Mouse (Mus musculus): Measurements from ENCODE around the gene Rpp25l. TPM values are rescaled to one million over a fixed set of nuclear protein-coding genes. Genes with fewer than 3 reads are reported as not detected.
"Not testable (repeated sequence)": the region's sequence is repeated elsewhere in the genome, so short reads cannot be mapped to it uniquely, and the experiment has no call there.

The Rpp25l gene
- polyA plus RNA-seq, 1 experiment from 2014 or later = 68.7 TPM

- H3K4me2 ChIP-seq (ENCODE audit: low read depth, low read length); H3K9ac ChIP-seq (ENCODE audit: low read depth, low read length); H3K36me3 ChIP-seq (ENCODE audit: control insufficient read depth, insufficient read depth, low read length); DNase-seq (ENCODE audit: low spot score); ATAC-seq (ENCODE audit: low read depth); H3K9me3 ChIP-seq (ENCODE audit: control insufficient read depth, low read length); H3K4me1 ChIP-seq (ENCODE audit: control insufficient read depth, insufficient read depth, low read length); H3K27ac ChIP-seq (replicated peaks; ENCODE audit: low read depth, low read length); H3K4me3 ChIP-seq (ENCODE audit: low read depth, low read length); H3K27me3 ChIP-seq (replicated peaks; ENCODE audit: control insufficient read depth, insufficient read depth, low read length): not testable (repeated sequence)
- 3% methylated on average over 24 of the region's 40 CpGs for WGBS
These were observed 16.1 kb downstream of the Rpp25l start, which contains the start of gene Cntfr for GRCm38 (mm10) chr4:41696930-41697841. Gene Cntfr (minus strand): TSS chr4:41697089.

- H3K4me3 ChIP-seq (ENCODE audit: low read depth, low read length); H3K9me3 ChIP-seq (ENCODE audit: control insufficient read depth, low read length); H3K27ac ChIP-seq (replicated peaks; ENCODE audit: low read depth, low read length); H3K36me3 ChIP-seq (ENCODE audit: control insufficient read depth, insufficient read depth, low read length); H3K4me2 ChIP-seq (ENCODE audit: low read depth, low read length); H3K27me3 ChIP-seq (replicated peaks; ENCODE audit: control insufficient read depth, insufficient read depth, low read length); ATAC-seq (ENCODE audit: low read depth); H3K9ac ChIP-seq (ENCODE audit: low read depth, low read length); DNase-seq (ENCODE audit: low spot score); H3K4me1 ChIP-seq (ENCODE audit: control insufficient read depth, insufficient read depth, low read length): not testable (repeated sequence)
- WGBS = 6% methylated on average over 6 of the region's 15 CpGs
These were observed 16.9 kb downstream of the Rpp25l start for GRCm38 (mm10) chr4:41696452-41696851.

- H3K9ac ChIP-seq (ENCODE audit: low read depth, low read length); H3K27ac ChIP-seq (replicated peaks; ENCODE audit: low read depth, low read length); H3K27me3 ChIP-seq (replicated peaks; ENCODE audit: control insufficient read depth, insufficient read depth, low read length); ATAC-seq (ENCODE audit: low read depth); H3K36me3 ChIP-seq (ENCODE audit: control insufficient read depth, insufficient read depth, low read length); H3K9me3 ChIP-seq (ENCODE audit: control insufficient read depth, low read length); H3K4me1 ChIP-seq (ENCODE audit: control insufficient read depth, insufficient read depth, low read length); DNase-seq (ENCODE audit: low spot score): not testable (repeated sequence)
- Histone ChIP-seq H3K4me3 (ENCODE audit: low read depth, low read length) (peak overlapping the region; percentile 22; the same call in 1 of the 2 replicates), H3K4me2 (ENCODE audit: low read depth, low read length) (peak overlapping the region; percentile 34; the same call in 1 of the 2 replicates)
- 0% methylated on average over 5 of the region's 38 CpGs for WGBS
These were observed 17.5 kb downstream of the Rpp25l start for GRCm38 (mm10) chr4:41695800-41696199.

- not testable (repeated sequence) for DNase-seq (ENCODE audit: low spot score); ATAC-seq (ENCODE audit: low read depth); H3K4me1 ChIP-seq (ENCODE audit: control insufficient read depth, insufficient read depth, low read length); H3K9me3 ChIP-seq (ENCODE audit: control insufficient read depth, low read length); H3K4me3 ChIP-seq (ENCODE audit: low read depth, low read length); H3K36me3 ChIP-seq (ENCODE audit: control insufficient read depth, insufficient read depth, low read length); H3K27me3 ChIP-seq (replicated peaks; ENCODE audit: control insufficient read depth, insufficient read depth, low read length); H3K27ac ChIP-seq (replicated peaks; ENCODE audit: low read depth, low read length); H3K9ac ChIP-seq (ENCODE audit: low read depth, low read length)
- WGBS = 16% methylated on average over 4 of the region's 4 CpGs
- H3K4me2 ChIP-seq (ENCODE audit: low read depth, low read length) = peak overlapping the region; percentile 29; the same call in 1 of the 2 replicates
These were observed 19.8 kb downstream of the Rpp25l start for GRCm38 (mm10) chr4:41693511-41693910.

GRCm38 (mm10) chr4:41690014-41690413, 23.3 kb downstream of the Rpp25l start:
- H3K4me2 ChIP-seq (ENCODE audit: low read depth, low read length); H3K36me3 ChIP-seq (ENCODE audit: control insufficient read depth, insufficient read depth, low read length); DNase-seq (ENCODE audit: low spot score); H3K9me3 ChIP-seq (ENCODE audit: control insufficient read depth, low read length); H3K4me3 ChIP-seq (ENCODE audit: low read depth, low read length); H3K27ac ChIP-seq (replicated peaks; ENCODE audit: low read depth, low read length); H3K9ac ChIP-seq (ENCODE audit: low read depth, low read length); ATAC-seq (ENCODE audit: low read depth); H3K27me3 ChIP-seq (replicated peaks; ENCODE audit: control insufficient read depth, insufficient read depth, low read length); H3K4me1 ChIP-seq (ENCODE audit: control insufficient read depth, insufficient read depth, low read length): not testable (repeated sequence)
- no CpG with 5 or more reads among the region's 4 CpGs for WGBS

GRCm38 (mm10) chr4:41688562-41688961, 24.8 kb downstream of the Rpp25l start:
- not testable (repeated sequence) for H3K9ac ChIP-seq (ENCODE audit: low read depth, low read length); H3K36me3 ChIP-seq (ENCODE audit: control insufficient read depth, insufficient read depth, low read length)

GRCm38 (mm10) chr4:41685882-41686492, 27.3 kb downstream of the Rpp25l start:
- 52% methylated on average over 5 of the region's 10 CpGs for WGBS
- not testable (repeated sequence) for DNase-seq (ENCODE audit: low spot score); H3K9me3 ChIP-seq (ENCODE audit: control insufficient read depth, low read length); H3K4me3 ChIP-seq (ENCODE audit: low read depth, low read length); H3K36me3 ChIP-seq (ENCODE audit: control insufficient read depth, insufficient read depth, low read length); H3K9ac ChIP-seq (ENCODE audit: low read depth, low read length); H3K4me2 ChIP-seq (ENCODE audit: low read depth, low read length); H3K27ac ChIP-seq (replicated peaks; ENCODE audit: low read depth, low read length); H3K27me3 ChIP-seq (replicated peaks; ENCODE audit: control insufficient read depth, insufficient read depth, low read length); H3K4me1 ChIP-seq (ENCODE audit: control insufficient read depth, insufficient read depth, low read length); ATAC-seq (ENCODE audit: low read depth)

More at GRCm38 (mm10) chr4:41688562-41688961, 24.8 kb downstream of the Rpp25l start:
- DNase-seq (ENCODE audit: low spot score); ATAC-seq (ENCODE audit: low read depth); H3K4me3 ChIP-seq (ENCODE audit: low read depth, low read length); H3K9me3 ChIP-seq (ENCODE audit: control insufficient read depth, low read length); H3K27ac ChIP-seq (replicated peaks; ENCODE audit: low read depth, low read length); H3K4me1 ChIP-seq (ENCODE audit: control insufficient read depth, insufficient read depth, low read length); H3K4me2 ChIP-seq (ENCODE audit: low read depth, low read length); H3K27me3 ChIP-seq (replicated peaks; ENCODE audit: control insufficient read depth, insufficient read depth, low read length): not testable (repeated sequence)
- WGBS = 55% methylated on average over 1 of the region's 1 CpGs

- not testable (repeated sequence) for H3K4me3 ChIP-seq (ENCODE audit: low read depth, low read length); H3K27me3 ChIP-seq (replicated peaks; ENCODE audit: control insufficient read depth, insufficient read depth, low read length); H3K9ac ChIP-seq (ENCODE audit: low read depth, low read length); DNase-seq (ENCODE audit: low spot score); H3K9me3 ChIP-seq (ENCODE audit: control insufficient read depth, low read length); H3K36me3 ChIP-seq (ENCODE audit: control insufficient read depth, insufficient read depth, low read length); H3K27ac ChIP-seq (replicated peaks; ENCODE audit: low read depth, low read length)
- WGBS = 6% methylated on average over 14 of the region's 14 CpGs
- Histone ChIP-seq H3K4me1 (ENCODE audit: control insufficient read depth, insufficient read depth, low read length) (peaks cover 11% of the 10 kb centered on the region; the same call in 1 of the 2 replicates), H3K4me2 (ENCODE audit: low read depth, low read length) (peak overlapping the region; percentile 18; the same call in 1 of the 2 replicates)
- peak; percentile 2; the same call in 1 of the 2 replicates for ATAC-seq (ENCODE audit: low read depth)
These were observed 28.3 kb downstream of the Rpp25l start for GRCm38 (mm10) chr4:41684931-41685453.

Data from embryonic facial prominence, embryonic 14.5 days (tissue).